Mouse (Mus musculus): ENCODE results near the gene Nfib.

The Nfib gene

DNA sequence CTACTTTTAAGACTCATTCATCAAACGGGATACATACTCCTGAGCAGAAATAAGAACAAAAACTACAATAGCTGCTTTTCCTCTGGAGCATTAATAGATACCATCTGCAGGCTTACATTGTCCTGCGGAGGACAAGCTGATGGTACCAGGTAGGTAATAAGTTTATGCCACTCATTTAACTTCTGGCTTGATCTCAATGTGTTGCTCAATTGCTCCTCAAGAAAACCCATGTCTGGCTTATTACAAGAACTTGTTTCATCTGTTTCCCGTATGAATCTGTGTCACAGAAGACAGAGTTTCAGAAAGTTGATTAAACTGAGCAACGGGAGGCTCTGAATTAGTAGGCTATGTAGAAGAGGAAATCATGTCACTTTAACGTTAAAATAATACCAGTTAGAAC, 457.5 kb downstream of the Nfib start:
- DNase-seq (ENCODE audit: low spot score in 2 of 2) = no peak

DNA sequence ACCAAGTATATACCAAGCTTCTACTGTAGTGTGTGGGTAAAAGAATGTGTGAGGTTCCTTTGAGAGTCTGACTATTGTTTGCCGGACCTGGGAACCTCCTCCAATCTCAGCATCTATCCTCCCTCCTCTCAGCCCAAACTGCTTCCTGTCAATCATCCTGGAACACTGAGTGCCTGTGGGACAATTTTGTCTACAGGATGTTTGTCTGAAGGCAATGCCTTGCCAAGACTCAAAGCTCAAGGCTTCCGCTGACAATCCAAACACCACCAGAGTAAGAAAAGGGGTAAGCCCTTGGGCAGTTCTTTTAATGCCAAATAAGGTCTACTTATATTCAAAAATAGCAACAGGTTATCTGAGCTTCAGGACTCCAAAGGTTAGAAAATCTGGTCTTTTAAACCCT, 459.3 kb downstream of the Nfib start:
- no peak for DNase-seq (ENCODE audit: low spot score in 2 of 2)

All from urinary bladder, adult 18-20 months (tissue).